Mouse (Mus musculus): ENCODE results near the gene Otud7b. TPM values are rescaled to one million over a fixed set of nuclear protein-coding genes. Genes with fewer than 3 reads are reported as not detected.

The Otud7b gene
- total RNA-seq (2021), result 10 to 100 TPM; 57.4 to 58.2 TPM
- long read RNA-seq, experiment 1, full-length matches to known transcripts, result 3 of 38 reads
- long read RNA-seq, experiment 1, partial matches to known transcripts, result 9 of 38 reads
- long read RNA-seq, experiment 1, other reads (novel, unspliced or antisense), result 26 of 38 reads
- long read RNA-seq, experiment 2, full-length matches to known transcripts, result 4 of 43 reads
- long read RNA-seq, experiment 2, partial matches to known transcripts, result 22 of 43 reads
- long read RNA-seq, experiment 2, other reads (novel, unspliced or antisense), result 17 of 43 reads

DNA sequence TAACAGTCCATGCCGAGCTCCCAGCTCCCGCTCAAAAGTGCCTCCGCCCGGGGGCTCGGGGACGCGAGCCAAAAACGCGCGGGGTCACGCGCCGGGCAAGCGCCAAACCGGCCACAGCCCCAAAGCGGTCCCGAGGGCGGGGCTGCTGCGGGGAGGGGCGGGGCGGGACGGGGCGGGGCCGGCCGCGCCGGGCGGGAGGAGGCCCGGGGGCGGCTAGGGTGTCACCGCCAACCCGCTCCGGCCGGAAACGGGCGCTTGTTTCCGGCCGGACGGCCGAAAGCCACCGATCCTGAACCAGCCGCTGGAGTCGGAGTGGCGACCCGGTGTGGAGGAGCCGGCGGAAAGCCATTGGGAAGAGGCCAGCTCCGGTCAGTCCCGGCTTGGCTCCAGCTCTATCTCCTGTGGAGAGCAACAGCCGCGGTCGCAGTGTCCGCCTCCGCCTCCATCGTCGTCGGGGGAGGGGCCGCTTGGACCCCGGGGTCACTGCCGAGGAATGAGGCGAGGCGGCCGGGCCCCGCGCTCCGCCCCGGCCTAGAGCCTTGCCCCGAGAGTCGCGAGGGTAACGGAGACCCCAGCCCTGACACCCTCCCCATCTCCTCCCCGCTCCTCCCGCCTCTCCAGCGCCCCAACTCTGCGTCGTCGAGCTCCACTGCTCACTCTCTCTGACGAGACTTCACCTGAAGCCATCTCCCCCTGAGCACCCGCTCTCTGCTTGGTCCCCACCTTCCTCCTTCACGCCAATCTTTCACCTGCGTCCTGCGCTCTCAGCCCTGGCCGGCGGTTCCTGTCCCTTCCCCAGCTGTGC, at the start of gene Otud7b:
Gene Otud7b, plus strand, starts transcription at position 267 of the 805 bp plus-strand sequence.
- peak; percentile 88 for DNase-seq (ENCODE audit: low spot score)

DNA sequence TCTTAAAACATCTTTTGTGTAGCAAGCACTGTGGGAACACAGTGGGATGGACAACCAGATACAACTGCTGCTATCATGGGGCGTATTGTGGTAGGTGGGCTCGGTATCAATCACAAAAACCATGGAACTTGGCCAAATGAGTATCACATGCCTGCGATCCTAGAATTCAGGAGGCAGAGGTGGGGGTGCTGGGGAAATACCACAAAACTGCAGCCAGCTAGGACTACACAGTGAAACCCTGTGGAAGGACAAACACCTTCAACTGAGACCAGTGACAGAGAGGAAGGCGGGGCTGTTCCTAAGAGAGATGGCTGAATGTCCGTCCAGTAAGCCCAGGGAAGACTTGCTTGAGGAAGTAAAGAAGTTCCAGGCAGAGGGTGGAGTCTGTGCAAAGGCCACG, 49.0 kb upstream of the Otud7b start:
- DNase-seq (ENCODE audit: low spot score), result no peak

DNA sequence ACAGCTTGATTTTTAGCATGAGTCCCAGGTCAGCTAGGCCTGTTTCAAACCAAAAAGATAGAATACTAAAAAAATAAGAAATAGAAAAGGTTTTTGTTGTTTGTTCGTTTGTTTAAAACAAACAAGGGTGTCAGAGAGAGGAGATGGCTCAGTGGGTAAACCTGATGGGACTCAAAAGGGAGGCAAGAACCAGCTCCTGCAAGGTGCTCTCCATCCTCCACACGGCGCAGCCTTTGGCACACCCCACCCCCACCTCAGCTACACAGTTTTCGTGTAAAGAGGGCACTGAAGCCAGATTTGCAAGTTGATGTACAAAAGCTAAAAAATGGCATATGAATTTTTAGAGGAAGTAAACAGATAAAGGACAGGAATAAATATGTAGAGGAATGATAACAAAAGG, 48.3 kb upstream of the Otud7b start:
- no peak for DNase-seq (ENCODE audit: low spot score)

DNA sequence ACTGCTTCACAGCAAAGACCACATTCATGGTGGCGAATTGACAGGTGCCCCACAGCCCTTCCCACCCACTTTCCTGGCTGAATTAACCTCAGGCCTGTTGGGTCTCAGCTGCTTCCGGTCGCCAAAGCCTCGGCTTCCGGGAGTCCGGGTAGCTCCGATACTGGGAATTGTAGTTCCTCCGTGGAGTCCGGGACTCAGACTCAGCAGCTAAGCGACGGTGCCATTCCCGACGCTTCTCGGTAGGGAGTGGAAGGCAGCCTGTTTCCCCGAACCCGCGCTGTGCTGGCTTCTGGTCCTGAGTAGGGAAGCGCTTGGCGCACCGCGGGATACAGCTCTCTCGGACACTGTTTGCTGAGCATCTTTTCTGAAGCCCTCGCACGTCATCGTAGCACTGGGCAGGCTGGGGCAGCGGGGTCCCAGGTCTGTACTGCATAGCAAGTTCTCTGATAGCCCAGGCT, 46.6 kb upstream of the Otud7b start:
- DNase-seq (ENCODE audit: low spot score), result peak; percentile 88

DNA sequence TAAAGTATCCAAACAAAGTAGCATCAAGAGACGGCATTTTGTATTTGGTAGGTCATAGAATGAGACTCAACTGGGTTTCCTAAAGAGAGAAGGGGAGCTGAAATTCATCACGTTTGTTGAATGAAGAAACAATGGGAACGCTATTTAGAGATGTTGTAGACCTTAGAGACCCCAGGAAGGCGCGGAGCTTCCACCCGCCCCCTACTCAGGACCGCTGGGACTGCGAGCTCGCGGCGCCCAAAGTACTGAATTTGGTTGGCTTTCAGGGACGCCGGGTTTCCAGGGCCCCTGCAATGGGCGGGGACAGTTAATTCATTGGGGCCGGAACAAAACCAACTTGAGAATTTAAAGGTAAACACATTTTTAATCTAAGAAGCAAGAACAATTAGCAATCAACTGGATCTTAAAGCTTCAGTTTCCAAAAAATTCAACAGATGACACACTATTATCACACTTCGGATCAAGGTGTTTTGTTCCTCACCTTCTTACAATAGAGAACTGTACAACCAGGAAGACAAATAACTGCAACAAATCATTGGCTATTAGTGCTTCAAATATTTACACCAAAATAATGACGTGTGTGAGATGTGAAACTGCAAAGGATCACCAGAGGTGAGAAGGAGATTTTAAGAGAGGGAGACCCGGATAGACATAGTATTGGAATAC, 46.0 kb upstream of the Otud7b start, which contains the start of gene Vps45:
Gene Vps45, minus strand, starts transcription at position 236 of the 666 bp plus-strand sequence.
- DNase-seq (ENCODE audit: low spot score), result peak; percentile 59

DNA sequence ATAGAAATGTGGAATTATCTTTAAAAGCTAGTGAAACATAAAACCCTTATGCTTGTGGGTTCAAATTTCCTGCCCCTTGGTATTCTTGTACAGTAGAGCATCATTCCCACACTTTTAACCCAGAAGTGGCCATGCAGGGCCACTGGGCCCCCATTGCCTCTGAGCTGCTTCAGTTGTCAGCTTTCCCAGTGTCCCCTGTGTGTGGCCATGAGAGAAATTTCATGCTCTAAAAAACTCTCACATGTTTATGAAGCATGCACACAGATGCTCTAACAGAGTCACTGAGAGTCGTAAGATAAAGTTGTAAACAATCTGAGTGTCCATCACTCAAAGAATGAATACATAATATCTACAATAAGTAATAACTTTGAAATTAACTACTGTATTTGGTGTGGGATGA, 44.2 kb upstream of the Otud7b start:
- DNase-seq (ENCODE audit: low spot score), result no peak

DNA sequence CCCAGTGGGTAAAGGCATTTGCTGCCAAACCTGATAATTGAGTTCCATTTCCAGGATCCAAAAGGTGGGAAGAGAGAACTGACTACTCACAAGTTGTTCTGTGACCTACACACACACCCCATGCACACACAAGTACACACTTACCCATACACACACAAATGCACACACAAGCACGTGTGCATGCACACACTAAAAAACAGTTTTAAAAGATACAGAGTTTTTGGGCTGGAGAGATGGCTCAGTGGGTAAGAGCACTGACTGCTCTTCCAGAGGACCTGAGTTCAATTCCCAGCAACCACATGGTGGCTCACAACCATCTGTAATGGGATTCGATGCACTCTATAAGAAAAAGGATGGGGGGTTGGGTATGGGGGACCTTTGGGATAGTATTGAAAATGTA, 41.0 kb upstream of the Otud7b start:
- no peak for DNase-seq (ENCODE audit: low spot score)

DNA sequence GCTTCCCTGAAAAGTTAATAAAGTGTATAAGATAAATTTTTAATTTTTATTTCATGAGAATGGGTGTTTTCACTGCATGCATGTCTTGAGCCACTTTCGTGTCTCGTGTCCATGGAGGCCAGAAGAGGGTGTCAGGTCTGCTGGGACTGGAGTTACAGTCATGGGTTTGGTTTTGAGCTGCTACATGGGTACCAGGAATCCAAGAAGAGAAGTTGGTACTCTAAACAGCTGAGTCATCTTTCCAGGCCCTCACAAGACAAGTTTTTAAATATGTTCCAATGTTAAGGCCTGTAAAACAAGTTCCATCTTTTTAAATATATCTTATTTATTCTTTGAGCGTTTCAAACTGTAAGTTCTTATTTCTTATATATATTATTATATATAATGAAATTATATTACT, 40.1 kb upstream of the Otud7b start:
- DNase-seq (ENCODE audit: low spot score), result no peak

DNA sequence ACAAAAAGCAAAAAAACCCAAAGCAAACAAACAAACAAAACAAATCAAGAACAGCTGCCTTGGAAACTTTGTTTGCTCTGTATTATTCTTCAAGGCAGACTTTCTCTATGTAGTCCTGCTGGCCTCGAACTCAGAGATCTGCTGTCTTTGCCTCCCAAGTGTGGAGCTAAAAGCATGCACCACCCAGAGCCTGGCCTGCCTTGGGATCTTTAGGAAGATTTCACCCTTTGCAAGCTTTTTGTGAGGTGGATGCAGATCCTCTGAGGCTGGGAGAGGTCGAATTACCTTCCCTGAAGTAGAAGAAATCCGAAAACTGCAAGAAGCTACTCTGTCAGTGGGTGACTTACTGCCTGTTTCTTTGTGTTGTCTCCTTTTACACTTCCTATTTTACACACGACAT, 39.2 kb upstream of the Otud7b start:
- no peak for DNase-seq (ENCODE audit: low spot score)

DNA sequence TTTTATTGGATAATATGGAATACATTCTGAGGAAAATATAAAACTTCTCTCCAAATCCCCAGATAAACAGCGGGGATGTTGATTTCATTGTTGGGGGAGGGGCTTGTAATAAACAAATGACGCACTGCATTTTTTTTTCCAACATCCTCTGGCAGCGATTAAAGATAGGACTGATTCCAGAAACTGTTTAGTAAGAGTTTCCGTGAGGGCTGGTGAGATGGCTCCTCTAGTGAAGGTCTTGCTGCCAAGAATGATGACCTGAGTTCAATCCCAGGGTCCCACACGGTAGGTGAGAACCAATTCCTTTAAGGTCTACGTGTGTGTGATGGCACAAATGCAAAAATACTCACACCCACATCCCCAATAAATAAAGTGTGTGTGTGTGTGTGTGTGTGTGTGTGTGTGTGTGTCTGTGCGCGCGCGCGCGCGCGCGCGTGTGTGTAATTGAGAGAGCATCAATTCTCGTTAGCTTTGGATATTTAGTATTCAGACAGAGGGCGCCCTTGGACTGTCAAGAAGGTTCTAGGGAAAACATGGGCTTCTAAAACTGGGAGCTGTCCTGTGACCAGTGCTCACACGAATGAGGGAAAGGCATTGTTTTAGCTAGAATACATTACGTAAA, 38.5 kb upstream of the Otud7b start:
- DNase-seq (ENCODE audit: low spot score), result peak; percentile 85

DNA sequence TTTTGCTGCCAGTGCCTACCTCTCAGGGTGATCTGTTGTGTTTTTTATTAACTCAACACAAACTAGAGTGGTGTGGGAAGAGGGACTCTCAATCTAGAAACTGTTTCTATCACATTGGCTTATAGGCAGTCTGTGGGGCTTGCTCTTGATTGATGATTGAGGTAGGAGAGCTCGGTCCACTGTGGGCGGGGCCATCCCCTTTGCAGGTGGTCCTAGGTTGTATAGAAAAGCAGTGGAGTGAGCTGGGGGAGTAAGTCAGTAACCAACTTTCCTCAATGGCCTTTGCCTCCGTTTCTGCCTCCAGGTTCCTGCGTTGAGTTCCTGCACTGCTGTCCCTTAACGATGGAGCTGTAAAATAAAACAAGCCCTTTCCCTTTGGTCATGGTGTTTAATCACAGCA, 37.6 kb upstream of the Otud7b start:
- DNase-seq (ENCODE audit: low spot score), result no peak

DNA sequence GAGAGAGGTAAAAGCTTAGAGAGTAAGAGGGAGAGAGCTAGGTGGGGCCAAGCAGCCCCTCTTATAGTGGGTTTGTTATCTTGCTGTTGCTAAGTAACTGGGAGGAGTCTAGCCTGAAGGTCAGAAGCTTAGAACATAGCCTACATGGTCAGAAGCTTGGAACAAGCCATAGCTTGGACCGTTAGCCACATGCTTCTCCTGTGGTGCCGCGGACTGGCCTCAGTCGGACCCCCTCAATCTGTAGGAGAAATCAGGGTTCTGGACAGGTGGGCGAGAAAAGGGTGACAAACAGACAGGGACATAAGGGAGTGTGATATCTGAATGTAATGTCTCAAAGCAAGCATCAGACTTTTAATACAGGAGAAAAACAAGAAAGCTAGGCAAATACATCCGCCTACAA, 35.3 kb upstream of the Otud7b start:
- no peak for DNase-seq (ENCODE audit: low spot score)

DNA sequence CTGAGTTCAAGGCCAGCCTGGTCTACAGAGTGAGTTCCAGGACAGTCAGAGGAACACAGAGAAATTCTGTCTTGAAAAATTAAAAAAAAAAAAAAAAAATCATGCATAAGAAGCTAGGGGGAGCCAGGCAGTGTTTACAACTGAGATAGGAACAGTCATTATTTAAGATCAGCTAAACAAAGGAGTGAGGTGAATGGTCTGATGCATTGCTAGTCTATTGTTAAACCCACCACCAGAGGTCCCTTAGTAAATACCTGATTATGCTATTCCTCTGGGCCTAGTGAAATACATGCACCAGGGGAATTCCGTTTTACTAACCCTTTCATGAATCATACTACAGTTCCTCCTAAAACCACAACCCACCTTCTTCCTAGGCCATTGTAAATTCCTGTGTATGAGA, 34.8 kb upstream of the Otud7b start:
- DNase-seq (ENCODE audit: low spot score), result no peak

DNA sequence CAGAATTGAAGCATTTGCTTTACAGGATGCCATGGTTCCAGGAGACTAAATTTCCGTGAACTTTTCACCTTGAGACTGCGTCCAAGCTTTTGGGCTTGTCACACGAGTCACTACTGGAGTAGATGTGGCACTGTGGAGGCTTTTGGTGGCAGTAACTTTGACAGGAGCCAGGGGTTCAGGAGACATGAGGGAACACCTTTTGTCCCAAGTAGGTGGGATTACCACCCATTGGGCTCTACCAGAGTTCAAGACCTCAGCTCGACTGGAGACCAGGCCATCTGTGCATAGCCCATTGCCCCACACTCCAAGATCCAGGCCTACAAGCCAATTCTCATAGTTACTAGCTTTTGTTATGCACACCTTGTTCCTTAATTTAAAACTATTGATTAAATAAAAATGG, 34.1 kb upstream of the Otud7b start:
- DNase-seq (ENCODE audit: low spot score), result no peak

DNA sequence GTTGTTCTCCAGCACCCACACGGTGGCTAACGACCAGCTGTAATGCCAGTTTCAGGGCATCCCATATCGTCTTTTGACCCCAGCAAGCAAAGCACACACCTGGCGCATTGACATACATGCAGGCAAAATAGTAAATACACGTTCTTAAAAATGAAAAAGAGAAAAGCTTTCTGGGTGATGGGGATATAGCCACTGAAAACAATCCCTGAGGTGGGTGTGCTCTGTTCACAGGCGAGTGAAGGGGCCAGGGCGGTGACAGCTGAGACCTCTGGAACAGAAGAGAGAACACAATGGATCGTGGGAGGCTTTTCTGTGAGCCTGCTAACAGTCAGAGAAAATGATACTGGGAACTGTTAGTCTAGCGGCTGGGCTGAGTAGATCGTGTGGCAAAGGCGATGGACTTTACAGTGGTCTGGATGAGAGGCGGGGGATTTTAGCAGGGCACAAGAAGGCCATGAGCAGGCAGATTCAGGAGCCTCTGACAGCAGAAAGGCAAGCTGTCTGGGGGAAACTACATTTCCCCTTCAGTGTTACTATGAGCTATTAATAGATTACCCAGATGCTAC, 31.3 kb upstream of the Otud7b start:
- no peak for DNase-seq (ENCODE audit: low spot score)

DNA sequence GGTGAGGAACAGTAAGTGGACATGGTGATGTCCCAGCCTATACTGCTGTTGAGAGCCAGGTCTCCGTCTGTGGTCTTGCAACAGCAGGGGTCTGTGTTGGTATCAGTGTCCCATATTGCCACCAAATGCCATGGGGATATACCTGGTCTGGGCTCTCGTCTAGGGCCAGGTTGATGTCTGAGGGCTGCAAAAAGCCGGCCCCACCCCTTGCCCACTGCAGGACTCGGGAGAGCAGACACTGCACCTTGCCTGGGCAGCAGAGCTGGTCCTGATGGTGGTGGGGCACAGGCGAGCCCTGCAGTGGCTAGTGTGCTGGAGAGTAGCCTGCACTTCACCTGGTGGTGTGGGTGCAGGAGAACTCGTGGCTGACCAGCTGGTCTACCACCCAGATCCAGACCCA, 26.3 kb upstream of the Otud7b start:
- DNase-seq (ENCODE audit: low spot score), result no peak

DNA sequence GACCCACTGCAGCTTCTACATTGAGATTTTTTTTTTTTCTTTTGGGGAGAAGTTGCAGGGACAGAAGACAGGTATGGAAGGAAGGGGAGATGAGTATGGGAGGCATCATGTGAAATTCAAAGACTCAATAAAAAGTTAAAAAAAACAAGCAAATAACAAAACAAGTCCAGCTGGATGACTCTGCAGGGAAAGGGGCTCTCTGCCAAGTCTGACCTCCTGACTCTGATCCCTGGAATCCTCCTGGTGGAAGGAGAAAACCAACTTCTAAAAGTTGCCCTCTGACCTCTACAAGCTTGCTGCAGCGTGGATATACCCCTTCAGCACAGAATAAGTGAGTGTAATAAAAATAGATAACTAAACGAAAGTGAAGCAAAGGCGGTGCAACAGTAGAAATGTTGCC, 25.6 kb upstream of the Otud7b start:
- DNase-seq (ENCODE audit: low spot score), result no peak

DNA sequence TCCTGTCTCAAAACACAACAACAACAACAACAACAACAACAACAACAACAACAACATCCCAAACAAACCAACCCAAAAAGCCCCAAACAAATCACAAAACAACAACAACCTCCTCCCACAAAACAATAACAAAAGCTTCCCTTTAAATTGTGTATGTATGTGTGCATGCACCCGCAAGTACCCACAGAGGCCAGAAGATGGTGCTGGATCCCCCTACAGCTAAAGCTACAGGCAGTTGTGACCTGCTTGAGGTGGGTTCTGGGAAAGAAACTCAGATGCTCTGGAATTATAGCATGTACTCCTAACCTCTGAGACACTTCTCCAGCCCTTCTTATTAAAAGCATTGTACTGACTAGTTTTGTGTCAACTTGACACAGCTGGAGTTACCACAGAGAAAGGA, 23.3 kb upstream of the Otud7b start:
- no peak for DNase-seq (ENCODE audit: low spot score)

DNA sequence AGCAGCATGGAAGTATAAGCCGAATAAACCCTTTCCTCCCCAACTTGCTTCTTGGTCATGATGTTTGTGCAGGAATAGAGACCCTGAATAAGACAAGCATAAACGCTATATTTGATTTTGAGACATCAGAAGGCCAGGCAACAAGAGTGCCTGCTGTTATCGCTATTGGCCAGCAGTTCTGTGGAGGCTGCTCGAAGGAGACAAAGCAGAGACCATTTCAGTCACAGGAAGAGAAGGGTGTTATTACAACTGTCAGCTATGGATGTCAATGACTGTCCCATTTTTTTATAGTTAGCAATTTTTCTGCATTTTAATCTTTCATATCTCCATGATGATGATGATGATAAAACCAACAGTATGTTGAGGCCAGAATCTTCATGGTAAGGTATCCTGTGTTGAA, 22.7 kb upstream of the Otud7b start:
- no peak for DNase-seq (ENCODE audit: low spot score)

DNA sequence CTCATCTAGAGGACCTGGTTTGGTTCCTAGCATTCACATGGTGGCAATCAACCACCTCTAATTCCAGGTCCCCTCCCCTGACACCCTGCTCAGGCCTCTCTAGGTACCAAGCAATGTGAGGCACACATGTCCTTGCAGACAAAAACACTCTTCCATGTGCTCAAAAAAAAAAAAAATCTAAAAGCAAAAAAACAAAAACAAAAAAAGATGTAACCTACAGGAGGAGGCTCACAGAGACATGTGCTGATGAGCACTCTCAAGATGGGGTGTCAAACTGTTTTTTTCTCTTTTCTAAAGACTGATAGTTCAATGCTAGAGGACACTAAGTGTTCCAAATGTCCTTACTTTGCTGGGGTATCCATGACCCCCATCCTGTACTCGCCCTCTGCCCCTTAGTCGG, 22.2 kb upstream of the Otud7b start:
- no peak for DNase-seq (ENCODE audit: low spot score)

DNA sequence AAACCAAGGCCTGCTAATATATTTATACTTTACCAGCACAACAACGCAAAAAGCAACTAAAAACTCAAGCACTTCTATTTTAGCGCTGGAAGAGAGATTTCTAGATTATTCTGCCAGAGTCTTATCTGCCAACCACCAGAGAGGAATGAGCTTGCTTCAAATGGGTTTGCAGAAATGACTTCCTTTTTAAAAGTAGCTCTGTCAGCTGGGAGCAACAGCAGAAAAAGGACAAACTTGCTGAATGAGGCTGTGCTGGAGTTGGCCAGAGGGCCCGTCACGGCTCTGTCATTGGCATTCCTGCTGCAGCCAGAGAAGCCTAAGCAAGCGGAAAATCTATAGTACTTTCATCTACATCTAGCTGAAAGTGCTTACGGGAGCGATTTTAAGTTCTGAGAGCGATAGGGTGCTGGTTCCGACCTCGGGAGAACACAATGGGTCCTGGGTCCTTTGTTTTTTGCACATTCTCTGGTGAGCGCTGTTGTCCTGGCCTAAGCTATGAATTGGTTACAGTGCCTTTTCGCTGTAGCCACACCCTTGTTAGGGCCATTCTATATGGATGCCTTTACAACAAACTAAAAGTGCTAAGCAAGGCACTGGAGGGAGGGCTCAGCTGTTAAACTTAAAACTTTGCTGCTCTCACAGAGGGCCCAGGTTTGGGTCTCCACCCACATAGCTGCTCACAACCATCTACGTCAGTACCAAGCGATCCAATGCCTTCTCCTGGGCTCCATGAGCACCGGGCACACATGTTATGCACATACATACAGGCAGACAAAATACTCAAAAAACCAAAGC, 21.4 kb upstream of the Otud7b start:
- DNase-seq (ENCODE audit: low spot score), result no peak
